Mouse (Mus musculus) lung, embryonic 14.5 days (tissue): ENCODE measurements around the gene Tada2a. TPM values are rescaled to one million over a fixed set of nuclear protein-coding genes. Genes with fewer than 3 reads are reported as not detected.

Experiments used
- ATAC-seq: fragments of 200-750 bp; cut with Nextera tagmentation; 2 replicates; pipeline ENCODE4 v1.8.0; 2017; ENCODE audit warnings: mild to moderate bottlenecking, moderate TSS enrichment, moderate library complexity; ENCODE audit not compliant: insufficient read depth
- DNase-seq: peaks from one replicate; pipeline ENCODE4 v3.0.0-alpha.2; 2015
- H3K27ac ChIP-seq: fragments of 300-500 bp; sonication (generic); 2 replicates; pipeline ENCODE4 v1.5.1; 2014; ENCODE audit warnings: low read depth, mild to moderate bottlenecking, moderate library complexity
- H3K27me3 ChIP-seq: fragments of 300-500 bp; sonication (generic); 2 replicates; pipeline ENCODE4 v1.6.1; 2014; ENCODE audit warnings: low read length, control low read depth; ENCODE audit not compliant: insufficient read depth
- H3K36me3 ChIP-seq: fragments of 300-500 bp; sonication (generic); 2 replicates; pipeline ENCODE4 v1.6.1; 2014; ENCODE audit warnings: control low read depth; ENCODE audit not compliant: insufficient read depth
- H3K4me1 ChIP-seq: fragments of 300-500 bp; sonication (generic); 2 replicates; pipeline ENCODE4 v1.6.1; 2014; ENCODE audit warnings: antibody characterized with exemption, control low read depth; ENCODE audit not compliant: insufficient read depth
- H3K4me2 ChIP-seq: fragments of 300-500 bp; sonication (generic); 2 replicates; pipeline ENCODE4 v1.6.1; 2014; ENCODE audit warnings: mild to moderate bottlenecking
- H3K4me3 ChIP-seq: fragments of 300-500 bp; sonication (generic); 2 replicates; pipeline ENCODE4 v1.5.1; 2014; ENCODE audit warnings: low read depth, low read length
- H3K9ac ChIP-seq: fragments of 300-500 bp; sonication (generic); 2 replicates; pipeline ENCODE4 v1.6.1; 2014
- H3K9me3 ChIP-seq: fragments of 300-500 bp; sonication (generic); 2 replicates; pipeline ENCODE4 v1.6.1; 2016; ENCODE audit warnings: low read depth, low read length, control low read depth
- CTCF ChIP-seq: IDR thresholded peaks from 2 replicates; pipeline ENCODE4 v1.5.1; 2016; ENCODE audit warnings: antibody characterized with exemption, low read depth
- WGBS: fragments of 180-500 bp; shearing (Covaris S2); extraction: QIAGEN DNeasy Blood & Tissue Kit; methylation state at CpG from one replicate; pipeline ENCODE4 v1.1.7; 2014; 5-methylcytosine and 5-hydroxymethylcytosine counted together
- polyA plus RNA-seq: library from polyadenylated mRNA; unstranded; fragments of >200 nt; fragmentation: Nextera tagmentation; extraction: Ambion mirVana; gene quantifications from 2 replicates; pipeline ENCODE4 v1.2.1, GENCODE M21; 2014

Gene Tada2a
- polyA plus RNA-seq, 1 experiment from 2014 or later: 35.6 TPM

- ATAC-seq: no peak
- DNase-seq: no peak
- peak; percentile 28; the same call in 1 of the 2 replicates for TF ChIP-seq CTCF
- Histone ChIP-seq H3K4me2 (no peak overlapping the region), H3K36me3 (no peaks in the 10 kb centered on the region), H3K27me3 (no peaks in the 10 kb centered on the region), H3K4me3 (no peak overlapping the region), H3K9me3 (no peaks in the 10 kb centered on the region), H3K4me1 (peaks cover 5% of the 10 kb centered on the region; the same call in 1 of the 2 replicates), H3K27ac (no peak overlapping the region), H3K9ac (no peak overlapping the region)
- 82% methylated on average over 2 of the region's 2 CpGs for WGBS
Observed at GRCm38 (mm10) chr11:84134331-84134860, 5.0 kb upstream of the Tada2a start.

DNA sequence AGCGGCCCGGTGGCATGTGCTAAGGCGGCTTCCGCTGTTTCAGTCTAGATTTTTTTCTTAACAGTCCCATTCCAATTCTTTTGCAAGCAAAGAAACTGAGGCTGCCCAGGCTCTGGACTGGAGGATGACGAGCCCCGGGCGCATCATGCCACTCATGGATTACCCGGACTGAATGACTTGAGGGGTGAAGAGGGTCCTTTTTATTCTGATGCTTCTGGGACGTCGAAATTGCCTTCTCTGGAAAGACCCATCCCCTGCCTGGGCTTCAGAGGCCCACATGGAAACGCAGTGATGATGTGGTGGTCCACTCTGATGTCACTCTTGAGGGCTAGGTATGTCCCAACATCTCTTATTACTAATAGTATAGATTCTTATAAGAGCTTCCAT is 392 bp upstream of the Tada2a start:
- Histone ChIP-seq H3K27me3 (no peaks in the 10 kb centered on the region), H3K4me2 (peak overlapping the region; percentile 87), H3K4me1 (peaks cover 8% of the 10 kb centered on the region; the same call in 1 of the 2 replicates), H3K9ac (peak overlapping the region; percentile 82), H3K36me3 (peaks cover 19% of the 10 kb centered on the region), H3K4me3 (peak overlapping the region; percentile 86), H3K9me3 (no peaks in the 10 kb centered on the region), H3K27ac (no peak overlapping the region)
- WGBS: 4% methylated on average over 11 of the region's 11 CpGs
- DNase-seq (no peak), ATAC-seq (peak; percentile 27; the same call in 1 of the 2 replicates)
- no peak for TF ChIP-seq CTCF

DNA sequence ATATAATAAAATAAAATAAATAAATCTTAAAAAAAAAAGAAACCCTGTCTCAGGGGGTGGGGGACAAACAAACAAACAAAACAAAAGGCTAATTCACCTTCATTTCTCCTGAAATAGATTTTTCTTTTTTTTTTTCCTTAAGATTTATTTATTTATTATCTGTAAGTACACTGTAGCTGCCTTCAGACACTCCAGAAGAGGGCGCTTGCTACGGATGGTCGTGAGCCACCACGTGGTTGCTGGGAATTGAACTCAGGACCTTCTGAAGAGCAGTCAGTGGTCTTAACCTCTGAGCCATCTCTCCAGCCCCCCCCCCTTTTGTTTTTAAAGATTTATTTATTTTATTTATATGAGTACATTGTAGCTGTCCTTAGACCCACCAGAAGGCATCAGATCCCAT is 1.4 kb downstream of the Tada2a start:
- WGBS: 78% methylated on average over 4 of the region's 4 CpGs
- ATAC-seq (no peak), DNase-seq (peak; percentile 10)
- Histone ChIP-seq H3K27me3 (no peaks in the 10 kb centered on the region), H3K4me1 (peaks cover 8% of the 10 kb centered on the region; the same call in 1 of the 2 replicates), H3K9me3 (no peaks in the 10 kb centered on the region), H3K27ac (no peak overlapping the region), H3K4me3 (no peak overlapping the region), H3K36me3 (peaks cover 32% of the 10 kb centered on the region), H3K4me2 (peak overlapping the region; percentile 87; the same call in 1 of the 2 replicates), H3K9ac (no peak overlapping the region)
- TF ChIP-seq CTCF: no peak

DNA sequence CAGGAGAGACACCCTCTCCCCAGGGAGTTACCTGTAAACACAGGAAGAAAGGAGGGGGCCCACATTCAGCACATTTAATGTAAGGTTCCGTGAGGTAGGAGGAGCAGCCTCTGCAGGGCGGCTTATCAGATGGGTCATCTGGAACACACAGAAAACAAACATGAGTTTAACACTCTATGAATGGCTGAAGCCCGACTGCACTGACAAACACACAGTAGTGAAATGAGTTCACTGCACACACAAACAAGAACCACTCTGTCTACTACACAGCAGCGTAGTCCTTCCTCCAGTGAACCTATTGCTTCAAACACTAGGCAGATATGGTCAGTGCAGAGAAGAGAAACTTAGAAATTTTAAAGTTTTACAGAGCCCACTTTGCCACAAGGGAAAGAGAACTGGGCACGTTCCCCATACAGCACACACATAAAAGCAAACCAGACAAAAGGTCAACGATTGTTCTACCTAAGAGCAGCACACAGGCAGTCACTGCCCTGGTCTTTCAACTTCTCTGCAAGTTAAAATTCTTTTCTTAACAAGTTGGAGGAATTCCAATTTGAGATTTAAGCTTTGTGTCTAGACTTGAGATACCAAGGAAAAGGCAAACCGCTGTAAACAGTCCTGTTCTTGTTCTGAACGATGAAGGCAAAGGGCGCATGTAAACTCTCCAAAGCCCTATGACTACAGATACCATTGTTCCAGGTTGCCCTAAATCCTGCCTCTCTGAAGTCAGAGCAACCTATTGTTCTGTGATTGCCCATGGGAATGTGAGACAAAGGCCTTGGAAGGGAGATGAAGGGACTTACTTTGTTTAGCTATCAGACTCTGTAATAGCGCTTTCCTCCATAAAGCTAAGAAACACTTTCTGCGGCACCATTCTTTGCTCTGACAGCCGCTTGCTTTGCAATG is 8.1 kb downstream of the Tada2a start:
- TF ChIP-seq CTCF: no peak
- peaks cover 88% of the 10 kb centered on the region for H3K36me3 ChIP-seq
- no peaks in the 10 kb centered on the region for H3K27me3 ChIP-seq
- H3K27ac ChIP-seq: peak overlapping the region; percentile 54
- no peak overlapping the region for H3K4me2 ChIP-seq
- no peak overlapping the region for H3K4me3 ChIP-seq
- ATAC-seq (no peak), DNase-seq (peak; percentile 8)
- no peaks in the 10 kb centered on the region for H3K9me3 ChIP-seq
- no peak overlapping the region for H3K9ac ChIP-seq
- H3K4me1 ChIP-seq: no peaks in the 10 kb centered on the region
- WGBS: 67% methylated on average over 12 of the region's 12 CpGs

DNA sequence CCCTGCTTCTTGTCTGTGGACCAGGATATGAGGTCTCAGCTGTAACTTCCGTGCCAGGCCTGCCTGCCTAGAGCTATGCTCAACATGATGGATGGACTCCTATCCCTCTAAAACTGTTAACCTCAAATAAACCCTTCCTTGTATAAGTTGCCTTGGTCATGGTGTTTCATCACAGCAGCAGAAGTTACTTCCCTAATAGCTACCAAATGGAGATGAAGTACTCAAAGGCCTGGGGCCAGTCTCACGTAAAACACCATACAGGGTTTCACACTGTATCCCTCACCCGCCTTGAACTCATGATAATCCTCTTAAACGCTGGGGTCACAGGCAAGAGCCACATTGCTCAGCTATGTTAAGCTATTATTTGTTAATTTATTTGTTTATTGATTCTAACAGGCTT is 12.0 kb downstream of the Tada2a start:
- Histone ChIP-seq H3K4me1 (no peaks in the 10 kb centered on the region), H3K4me3 (no peak overlapping the region), H3K9me3 (no peaks in the 10 kb centered on the region), H3K27ac (no peak overlapping the region), H3K27me3 (no peaks in the 10 kb centered on the region), H3K9ac (no peak overlapping the region), H3K36me3 (peaks cover 75% of the 10 kb centered on the region), H3K4me2 (no peak overlapping the region)
- 85% methylated on average over 4 of the region's 4 CpGs for WGBS
- DNase-seq (no peak), ATAC-seq (no peak)
- no peak for TF ChIP-seq CTCF

GRCm38 (mm10) chr11:84116221-84116620 is 13.2 kb downstream of the Tada2a start:
- 66% methylated on average over 2 of the region's 2 CpGs for WGBS
- no peak for ATAC-seq
- H3K27ac ChIP-seq: no peak overlapping the region
- no peak for DNase-seq
- TF ChIP-seq CTCF: peak; percentile 21; the same call in 1 of the 2 replicates
- no peaks in the 10 kb centered on the region for H3K27me3 ChIP-seq
- H3K4me1 ChIP-seq: no peaks in the 10 kb centered on the region
- H3K4me2 ChIP-seq: no peak overlapping the region
- no peak overlapping the region for H3K9ac ChIP-seq
- H3K36me3 ChIP-seq: peaks cover 66% of the 10 kb centered on the region
- H3K9me3 ChIP-seq: no peaks in the 10 kb centered on the region
- H3K4me3 ChIP-seq: no peak overlapping the region

DNA sequence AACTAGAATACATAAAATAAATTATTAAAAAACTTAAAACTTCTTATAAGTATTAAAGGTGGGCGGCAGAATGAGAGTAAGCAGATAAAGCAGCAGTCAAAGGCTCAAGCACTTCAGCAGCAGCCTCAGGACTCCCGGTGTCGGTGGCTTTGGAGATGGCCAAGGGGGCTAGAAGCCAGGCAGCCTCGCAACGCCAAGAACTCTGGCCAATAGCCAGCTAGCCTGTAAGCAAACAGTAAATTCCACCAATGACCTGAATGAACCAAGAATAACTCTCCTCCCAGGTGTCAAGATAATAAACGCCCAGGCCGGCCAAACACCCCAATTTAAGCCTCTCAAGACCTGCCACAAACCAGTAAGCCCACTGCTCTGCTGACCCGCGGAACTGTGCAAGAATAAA is 13.8 kb downstream of the Tada2a start:
- Histone ChIP-seq H3K4me2 (no peak overlapping the region), H3K9ac (no peak overlapping the region), H3K27ac (no peak overlapping the region), H3K9me3 (no peaks in the 10 kb centered on the region), H3K4me3 (no peak overlapping the region), H3K36me3 (peaks cover 61% of the 10 kb centered on the region), H3K27me3 (no peaks in the 10 kb centered on the region), H3K4me1 (no peaks in the 10 kb centered on the region)
- DNase-seq (no peak), ATAC-seq (no peak)
- WGBS: 77% methylated on average over 9 of the region's 9 CpGs
- no peak for TF ChIP-seq CTCF
